Mouse (Mus musculus): Measurements from ENCODE around the gene Ghdc.
A peak's percentile ranks its signal among the peaks of the same experiment; 100 is the strongest.

The Ghdc gene

GRCm38 (mm10) chr11:100782568-100782967 is 11.8 kb upstream of the Ghdc start:
- DNase-seq (ENCODE audit: low spot score in 2 of 2) = no peak

GRCm38 (mm10) chr11:100781763-100782475 is 11.2 kb upstream of the Ghdc start:
- no peak for DNase-seq (ENCODE audit: low spot score in 2 of 2)

- DNase-seq (ENCODE audit: low spot score in 2 of 2) = no peak
These were observed 9.5 kb upstream of the Ghdc start for GRCm38 (mm10) chr11:100780247-100780646.

GRCm38 (mm10) chr11:100778069-100778468 is 7.3 kb upstream of the Ghdc start:
- no peak for DNase-seq (ENCODE audit: low spot score in 2 of 2)

GRCm38 (mm10) chr11:100775921-100776320 is 5.2 kb upstream of the Ghdc start:
- no peak for DNase-seq (ENCODE audit: low spot score in 2 of 2)

- DNase-seq (ENCODE audit: low spot score in 2 of 2) = no peak
These were observed 3.5 kb upstream of the Ghdc start for GRCm38 (mm10) chr11:100774261-100774660.

- DNase-seq (ENCODE audit: low spot score in 2 of 2) = no peak
These were observed 777 bp downstream of the Ghdc start for GRCm38 (mm10) chr11:100769980-100770379.

GRCm38 (mm10) chr11:100767871-100768270 is 2.9 kb downstream of the Ghdc start:
- DNase-seq (ENCODE audit: low spot score in 2 of 2) = no peak

- DNase-seq (ENCODE audit: low spot score in 2 of 2) = no peak
These were observed 4.0 kb downstream of the Ghdc start for GRCm38 (mm10) chr11:100766726-100767125.

- no peak for DNase-seq (ENCODE audit: low spot score in 2 of 2)
These were observed 7.9 kb downstream of the Ghdc start, which contains the start of gene Hcrt for GRCm38 (mm10) chr11:100762831-100763230. Gene Hcrt (minus strand): TSS chr11:100762931.

- DNase-seq (ENCODE audit: low spot score in 2 of 2) = peak; percentile 75 to 77
These were observed 9.2 kb downstream of the Ghdc start for GRCm38 (mm10) chr11:100761547-100762045.

GRCm38 (mm10) chr11:100759611-100760233 is 11.0 kb downstream of the Ghdc start, which contains the start of gene Kcnh4:
Gene Kcnh4 (minus strand): TSS chr11:100759942.
- peak; percentile 92 to 96 for DNase-seq (ENCODE audit: low spot score in 2 of 2)

GRCm38 (mm10) chr11:100758707-100759610 is 11.8 kb downstream of the Ghdc start:
- DNase-seq (ENCODE audit: low spot score in 2 of 2) = no peak

GRCm38 (mm10) chr11:100757566-100757965 is 13.2 kb downstream of the Ghdc start:
- no peak for DNase-seq (ENCODE audit: low spot score in 2 of 2)

- DNase-seq (ENCODE audit: low spot score in 2 of 2) = no peak
These were observed 14.3 kb downstream of the Ghdc start for GRCm38 (mm10) chr11:100756476-100756875.

- DNase-seq (ENCODE audit: low spot score in 2 of 2) = peak in 1 of 2 experiments; percentile 62
These were observed 16.1 kb downstream of the Ghdc start for GRCm38 (mm10) chr11:100754693-100755057.

- peak; percentile 64 to 82 for DNase-seq (ENCODE audit: low spot score in 2 of 2)
These were observed 16.6 kb downstream of the Ghdc start for GRCm38 (mm10) chr11:100754021-100754692.

- DNase-seq (ENCODE audit: low spot score in 2 of 2) = no peak
These were observed 18.5 kb downstream of the Ghdc start for GRCm38 (mm10) chr11:100752294-100752693.

GRCm38 (mm10) chr11:100750127-100750526 is 20.6 kb downstream of the Ghdc start:
- DNase-seq (ENCODE audit: low spot score in 2 of 2) = no peak

GRCm38 (mm10) chr11:100749469-100749868 is 21.3 kb downstream of the Ghdc start:
- DNase-seq (ENCODE audit: low spot score in 2 of 2) = peak in 1 of 2 experiments; percentile 65

GRCm38 (mm10) chr11:100748620-100749019 is 22.1 kb downstream of the Ghdc start:
- DNase-seq (ENCODE audit: low spot score in 2 of 2) = peak in 1 of 2 experiments; percentile 53
